Mouse (Mus musculus) G1E-ER4 (cell line): Measurements from ENCODE around the gene Usp36. TPM values are rescaled to one million over a fixed set of nuclear protein-coding genes. Genes with fewer than 3 reads are reported as not detected.

Source experiments
- GATA1 ChIP-seq: IDR thresholded peaks from one replicate; pipeline ENCODE4 v1.8.0; 2012; ENCODE audit warnings: low read length, inconsistent platforms
- polyA plus RNA-seq: library from polyadenylated mRNA; stranded (reverse); fragments of >175 nt; gene quantifications from 2 replicates; pipeline ENCODE4 v1.2.3, GENCODE M21; 2012

Gene Usp36
- polyA plus RNA-seq, 1 experiment, result 56.9 TPM

GRCm38 (mm10) chr11:118316231-118316806 is 26.3 kb upstream of the Usp36 start:
- TF ChIP-seq GATA1, result no peak

DNA sequence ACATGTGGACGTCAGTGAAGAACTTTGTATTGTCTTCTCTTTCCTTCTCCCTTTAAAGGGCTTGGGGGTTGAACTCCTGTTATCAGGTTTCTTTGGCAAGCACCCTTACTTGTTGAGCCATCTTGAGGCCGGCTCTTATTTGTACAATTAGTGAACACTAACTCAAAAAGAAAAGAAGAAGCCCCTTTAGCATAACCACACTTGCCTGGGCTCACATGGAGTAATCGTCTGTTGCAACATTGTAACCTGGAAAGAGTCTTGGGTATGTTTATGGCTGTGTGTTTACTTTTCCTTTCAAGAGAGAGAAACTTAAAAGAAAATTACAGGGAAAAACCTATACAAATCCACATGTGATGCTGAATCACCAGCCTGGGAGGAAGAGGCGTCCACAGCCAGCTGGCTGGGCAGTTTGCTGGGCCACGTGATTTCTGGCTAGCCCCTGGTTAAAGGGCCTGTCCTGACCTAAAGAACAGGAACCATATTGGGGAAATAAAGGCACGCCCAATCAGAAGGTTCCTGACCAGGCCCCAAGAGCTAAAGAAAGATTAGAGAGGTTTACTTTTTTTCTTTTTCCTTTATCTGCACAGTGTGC is 22.2 kb upstream of the Usp36 start:
- no peak for TF ChIP-seq GATA1

- no peak for TF ChIP-seq GATA1
Measured at GRCm38 (mm10) chr11:118298810-118299209, 8.8 kb upstream of the Usp36 start.

- no peak for TF ChIP-seq GATA1
Measured at GRCm38 (mm10) chr11:118297967-118298366, 7.9 kb upstream of the Usp36 start.

GRCm38 (mm10) chr11:118295026-118295425 is 5.0 kb upstream of the Usp36 start:
- no peak for TF ChIP-seq GATA1

DNA sequence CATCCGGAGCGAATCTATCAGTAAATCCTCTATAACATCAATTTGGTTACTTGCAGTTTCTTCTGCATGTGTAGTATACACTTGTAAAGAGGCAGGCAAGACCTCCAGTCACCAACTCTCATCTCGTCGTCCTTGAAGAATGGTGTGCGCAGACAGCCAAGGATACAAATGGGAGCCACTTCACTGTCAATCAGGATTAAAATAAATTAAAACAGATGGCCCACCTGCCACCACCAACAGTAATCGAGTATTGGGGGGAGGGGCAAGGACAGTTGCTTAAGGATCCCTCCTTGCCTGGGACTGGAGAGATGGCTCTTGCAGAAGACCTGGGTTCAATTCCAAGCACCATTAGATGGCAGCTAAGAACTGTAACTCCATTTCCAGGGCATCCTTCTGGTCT is 2.6 kb upstream of the Usp36 start:
- no peak for TF ChIP-seq GATA1

GRCm38 (mm10) chr11:118289562-118289961 is 482 bp downstream of the Usp36 start:
- no peak for TF ChIP-seq GATA1

GRCm38 (mm10) chr11:118289037-118289511 is 970 bp downstream of the Usp36 start:
- no peak for TF ChIP-seq GATA1

DNA sequence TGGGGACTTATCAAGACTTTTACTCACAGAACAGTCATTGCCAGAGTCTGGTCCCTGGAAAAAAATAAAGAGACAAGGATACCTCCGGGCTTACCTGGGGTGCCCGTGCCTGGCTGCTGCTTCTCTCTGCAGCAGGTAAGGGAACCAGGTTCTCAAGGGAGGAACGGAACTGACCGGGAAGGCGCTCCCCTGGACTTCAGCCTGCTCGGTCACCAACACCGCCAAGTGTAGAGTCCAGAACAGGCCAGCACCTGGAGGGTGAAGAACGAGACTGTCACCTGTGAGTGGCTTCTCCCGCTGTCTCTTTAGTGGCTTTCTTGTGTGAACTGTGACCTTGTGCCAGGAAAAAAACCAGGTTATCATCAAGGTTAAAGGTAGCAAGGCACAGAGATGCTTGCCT is 2.5 kb downstream of the Usp36 start:
- no peak for TF ChIP-seq GATA1

GRCm38 (mm10) chr11:118286434-118286833 is 3.6 kb downstream of the Usp36 start:
- TF ChIP-seq GATA1, result no peak

- no peak for TF ChIP-seq GATA1
Measured at GRCm38 (mm10) chr11:118285791-118286190, 4.3 kb downstream of the Usp36 start.

DNA sequence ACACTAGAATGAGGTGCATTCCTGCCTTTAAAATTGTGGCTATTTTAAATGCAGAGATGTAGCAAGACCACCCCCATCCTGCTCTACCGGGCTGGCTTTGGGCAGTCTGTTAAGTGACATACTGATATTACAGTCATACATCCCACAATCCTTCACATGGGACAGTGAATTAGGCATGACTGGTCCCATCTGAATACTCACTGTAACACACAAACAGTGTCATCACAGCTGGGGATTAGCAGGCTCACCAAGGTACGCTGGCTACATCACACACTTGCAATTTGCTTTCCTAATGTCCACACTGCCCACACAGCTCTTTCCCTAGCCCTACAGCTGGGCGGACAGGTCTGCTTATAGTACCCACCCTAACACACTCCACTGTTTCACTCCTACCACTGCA is 9.8 kb downstream of the Usp36 start:
- TF ChIP-seq GATA1, result no peak

- TF ChIP-seq GATA1, result no peak
Measured at GRCm38 (mm10) chr11:118276328-118276727, 13.7 kb downstream of the Usp36 start.

GRCm38 (mm10) chr11:118275092-118275491 is 15.0 kb downstream of the Usp36 start:
- no peak for TF ChIP-seq GATA1

DNA sequence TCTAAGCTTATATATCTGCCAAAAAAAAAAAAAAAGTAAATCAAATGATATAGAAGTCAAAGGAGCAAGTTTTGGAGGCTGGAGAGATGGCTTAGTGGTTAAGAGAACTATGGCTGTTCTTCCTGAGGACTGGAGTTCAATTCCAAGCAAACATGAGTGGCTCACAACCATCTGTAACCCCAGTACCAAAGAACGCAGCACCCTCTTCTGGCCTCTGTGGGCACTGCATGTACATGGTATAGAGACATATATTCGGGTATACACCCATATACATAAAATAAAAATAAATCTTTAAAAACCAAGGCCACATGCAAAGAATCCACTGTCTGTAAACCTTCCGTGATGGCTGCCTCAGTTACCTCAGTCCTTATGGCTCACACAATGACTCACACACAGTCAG is 20.2 kb downstream of the Usp36 start:
- no peak for TF ChIP-seq GATA1

- no peak for TF ChIP-seq GATA1
Measured at GRCm38 (mm10) chr11:118266666-118267046, 23.4 kb downstream of the Usp36 start.

- TF ChIP-seq GATA1, result no peak
Measured at GRCm38 (mm10) chr11:118266044-118266665, 23.9 kb downstream of the Usp36 start.
